8 mouse cellular contexts compared by ENCODE assay signal in genomic region chr16:30826128-30826527, GRCm38 (mm10).
A peak's percentile ranks its signal among the peaks of the same experiment; 100 is the strongest.
DNase-seq lines count a peak whose midpoint lies in the region; ATAC-seq lines count a peak whose summit lies in the region.

No protein-coding gene starts in this region.

- DNase-seq in layer of hippocampus, adult 18-20 months (ENCODE audit: low spot score in 2 of 2): peak; percentile 55 to 69
- no peak for DNase-seq in layer of hippocampus, postnatal 25 days (ENCODE audit: extremely low spot score in 1 of 2, low spot score in 1 of 2)
- peak; percentile 49 to 70 for DNase-seq in heart, adult 18-20 months
- peak; percentile 31 to 43 for DNase-seq in kidney, postnatal 25 days
- DNase-seq in right cerebral cortex, adult 2 months (ENCODE audit: low spot score in 2 of 2): peak; percentile 52
- DNase-seq in liver (no peak), MN1 (ENCODE audit: low spot score) (no peak)

- no peak for ATAC-seq in megakaryocyte-erythroid progenitor cell, adult 5-6 weeks (replicated peaks; ENCODE audit: low FRiP score, low TSS enrichment, poor library complexity, severe bottlenecking)

Comparison
In these comparisons a context has a peak if more than half of its experiments do, and no peak if none do; other contexts are left out.
1. DNase-seq: peak in layer of hippocampus, adult 18-20 months (2 of 2), heart, adult 18-20 months (2 of 2), kidney, postnatal 25 days (2 of 2) and right cerebral cortex, adult 2 months (2 of 2); none in layer of hippocampus, postnatal 25 days (0 of 2), liver (single experiment) and MN1 (single experiment).